Mouse (Mus musculus) adrenal gland (tissue): Measurements from ENCODE around the gene D630039A03Rik.
"Not testable (repeated sequence)": the region's sequence is repeated elsewhere in the genome, so short reads cannot be mapped to it uniquely, and the experiment has no call there.

Experiments used
- intact Hi-C: fragments of 180-260 bp; cut with DNase I; formaldehyde crosslinking; loops from one replicate; pipeline ENCODE4 v1.15.1; 2025

Gene D630039A03Rik

DNA sequence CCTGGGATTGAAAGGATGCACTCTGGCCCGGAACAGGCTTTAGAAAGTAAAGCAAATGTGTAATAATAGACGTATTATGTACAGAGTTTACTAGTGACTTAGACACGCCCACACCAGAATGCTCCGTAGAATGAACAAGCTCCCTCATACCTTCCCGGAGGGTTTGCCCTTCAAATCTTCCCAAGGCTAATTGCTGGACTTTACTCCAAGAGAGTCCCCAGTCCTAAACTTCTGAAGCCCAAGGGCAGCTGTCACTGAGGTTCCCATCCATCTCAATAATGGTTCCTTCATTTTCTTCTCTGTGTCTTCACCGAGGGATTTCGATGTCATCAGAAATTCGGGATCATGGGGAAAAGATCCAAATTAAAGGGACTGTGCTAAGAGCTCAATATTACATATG lies 26.3 kb downstream of the D630039A03Rik start:
- intact Hi-C loops: no loop called here

DNA sequence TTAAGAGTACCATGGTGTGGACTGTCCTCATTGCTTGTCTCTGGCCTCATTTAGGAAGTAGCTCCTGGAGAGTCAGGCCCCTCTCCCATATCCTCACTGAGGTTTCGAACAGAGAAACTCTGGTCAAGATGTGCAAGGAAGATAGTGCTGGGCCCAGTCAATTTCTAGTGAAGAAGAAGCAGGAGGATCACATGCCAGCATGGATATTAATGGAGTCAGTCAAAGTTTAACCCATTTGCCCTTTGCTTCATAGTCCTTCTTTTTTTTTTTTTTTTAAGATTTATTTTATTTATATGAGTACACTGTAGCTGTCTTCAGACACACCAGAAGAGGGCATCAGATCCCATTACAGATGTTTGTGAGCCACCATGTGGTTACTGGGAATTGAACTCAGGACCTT lies 27.1 kb downstream of the D630039A03Rik start:
- intact Hi-C loops: not testable (repeated sequence)

DNA sequence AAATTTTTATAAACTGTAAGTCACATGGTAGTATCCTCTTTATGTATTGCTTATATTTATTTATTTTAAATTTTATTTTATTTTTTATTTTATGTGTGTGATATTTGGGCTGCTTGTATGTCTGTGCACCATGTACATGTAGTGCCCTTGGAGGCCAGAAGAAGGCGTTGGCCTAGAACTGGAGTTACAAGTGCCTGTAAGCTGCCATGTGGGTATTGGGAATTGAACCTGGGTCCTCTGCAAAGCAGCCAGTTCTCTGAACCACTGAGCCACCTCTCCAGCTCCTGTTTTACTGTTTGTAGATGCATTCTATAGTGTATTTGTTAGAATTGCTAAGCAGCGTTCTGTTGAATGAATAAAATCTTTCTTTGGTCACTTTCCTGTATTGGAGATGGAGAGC lies 27.9 kb downstream of the D630039A03Rik start:
- intact Hi-C loops: no loop called here

DNA sequence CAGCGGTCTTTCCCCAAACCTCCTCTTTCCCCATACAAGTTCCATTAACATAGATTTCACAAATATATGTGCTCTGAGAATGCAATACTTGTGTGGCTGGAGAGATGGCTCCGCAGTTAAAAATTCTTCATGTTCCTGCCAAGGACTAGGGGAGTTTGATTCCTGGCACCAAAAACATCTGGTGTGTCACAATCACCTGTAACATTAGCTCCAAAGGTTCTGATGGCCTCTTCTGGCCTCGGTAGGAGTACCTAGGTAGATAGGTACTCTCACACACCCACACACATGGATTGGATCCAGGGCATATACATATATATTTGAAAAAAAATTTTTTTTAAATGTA lies 29.2 kb downstream of the D630039A03Rik start:
- intact Hi-C loops: no loop called here

DNA sequence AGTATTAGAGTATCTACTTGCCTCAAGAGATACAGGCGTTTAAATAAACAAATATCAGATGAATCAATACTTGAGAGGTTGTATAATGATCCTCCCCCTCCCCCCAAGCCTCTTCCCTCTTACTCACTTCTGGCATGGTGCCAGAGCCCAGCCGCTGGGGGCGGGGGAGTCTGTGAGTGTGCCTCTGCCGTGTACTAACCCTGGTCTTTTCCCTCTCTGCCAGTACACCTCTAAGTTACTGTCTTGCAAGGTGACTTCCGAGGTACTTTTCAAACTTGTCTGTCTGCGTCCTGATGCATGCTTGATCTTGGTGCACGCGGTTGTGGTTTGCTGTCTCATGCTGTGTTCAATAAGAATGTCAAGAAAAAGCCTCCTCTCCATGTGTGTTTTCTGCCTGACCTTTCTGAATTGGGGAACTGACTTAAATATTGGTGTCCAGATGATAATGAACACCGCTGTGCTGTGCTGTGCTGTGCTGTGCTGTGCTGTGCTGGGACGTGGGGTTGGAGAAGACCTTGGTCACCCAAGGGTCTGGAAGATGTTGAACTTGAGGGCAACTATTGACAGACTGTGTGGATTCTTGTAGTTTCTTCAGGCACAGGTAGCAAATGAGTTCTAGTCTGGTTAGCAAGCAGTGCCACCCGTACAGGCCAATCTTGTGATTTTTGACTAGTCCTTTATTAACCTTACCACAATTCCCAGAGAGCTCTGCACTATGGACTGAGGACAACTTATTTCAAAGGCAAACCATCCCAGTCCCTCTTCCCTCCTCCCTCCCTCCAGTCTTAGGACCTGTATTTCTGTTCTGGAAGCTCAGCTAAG lies 29.8 kb downstream of the D630039A03Rik start:
- intact Hi-C loops: no loop called here

DNA sequence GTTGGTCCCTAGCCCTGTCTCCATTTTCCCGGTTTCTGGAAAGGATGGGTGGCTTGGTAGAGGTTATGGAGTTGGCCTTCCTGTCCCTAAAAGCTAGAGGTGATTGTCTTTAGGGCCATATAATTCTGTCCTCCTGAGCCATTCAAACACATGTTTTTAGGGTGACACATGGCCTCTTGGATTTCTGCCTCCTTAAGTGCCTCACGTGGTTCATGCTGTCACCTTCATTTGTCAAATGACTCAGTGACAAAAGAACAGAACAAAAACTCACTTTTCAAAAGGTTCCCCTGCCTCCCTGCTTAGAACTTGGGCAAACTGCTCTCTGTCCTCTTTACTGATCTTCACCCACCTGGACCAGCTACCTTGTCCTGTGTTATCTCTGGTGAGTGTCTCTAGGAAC lies 30.9 kb downstream of the D630039A03Rik start:
- intact Hi-C loops: no loop called here

DNA sequence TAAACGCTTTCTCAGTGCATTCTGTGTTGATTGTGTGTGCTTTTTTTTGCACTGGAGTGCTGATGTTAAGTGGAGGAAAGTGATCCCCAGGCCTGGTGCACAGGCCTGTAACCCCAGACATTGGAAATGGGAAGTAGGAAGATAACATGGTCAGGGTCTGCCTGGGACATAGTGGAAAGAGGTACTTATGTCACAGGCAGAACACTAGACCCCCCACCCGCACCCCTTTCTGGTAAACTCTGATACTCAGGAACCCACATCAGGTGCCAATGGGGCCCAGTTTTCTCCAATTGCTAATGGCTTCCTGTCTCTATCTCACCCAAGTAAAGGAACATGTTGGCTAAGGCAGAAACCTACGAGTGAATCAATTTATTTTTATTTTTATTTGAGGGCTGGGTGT lies 31.6 kb downstream of the D630039A03Rik start:
- intact Hi-C loops: loop anchor here (5.0 kb wide), 3 partner anchors 37 to 212 kb away; no protein-coding TSS in a partner anchor

DNA sequence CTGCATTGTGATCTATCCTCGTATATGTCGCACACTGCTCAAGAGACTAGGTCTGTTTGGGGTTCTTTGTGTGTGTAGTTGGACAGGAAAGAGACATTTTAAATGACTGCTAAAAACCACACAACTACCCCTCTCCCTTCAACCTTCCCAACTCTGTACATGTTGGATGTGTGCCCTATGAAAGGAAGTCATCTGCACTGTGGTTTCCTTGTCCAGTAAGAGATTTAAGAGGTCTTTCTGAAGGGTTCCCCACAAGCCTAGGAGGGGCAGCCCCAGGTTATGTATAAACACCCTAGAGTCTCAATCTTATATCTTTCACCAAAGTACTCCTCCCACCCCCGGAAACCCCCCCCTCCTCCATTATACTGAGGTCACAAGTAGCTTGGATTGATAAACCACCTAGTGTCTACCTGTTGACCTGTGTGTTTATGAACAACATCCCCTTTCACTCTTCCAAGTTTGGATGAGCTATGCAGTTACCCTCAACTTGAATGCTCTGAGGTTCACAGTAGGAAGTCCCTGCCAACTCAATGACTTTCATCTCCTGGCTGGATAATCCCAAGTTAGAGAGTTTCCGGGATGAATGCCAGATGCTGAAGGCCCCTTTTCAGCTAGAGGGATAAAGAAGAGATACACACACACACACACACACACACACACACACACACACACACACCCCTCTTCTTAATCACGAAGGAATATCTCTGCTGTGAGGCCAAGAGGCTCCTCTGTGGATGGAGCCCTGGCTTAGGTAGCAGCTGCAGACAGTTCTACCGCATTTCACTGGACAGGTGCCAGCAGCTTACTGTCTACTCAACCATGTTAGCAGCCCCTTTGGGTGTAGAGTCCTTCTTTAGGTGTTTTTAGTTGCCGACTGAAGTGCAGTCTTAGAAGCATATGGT lies 32.3 kb downstream of the D630039A03Rik start:
- intact Hi-C loops: loop anchor here (5.0 kb wide), 3 partner anchors 36 to 211 kb away; no protein-coding TSS in a partner anchor

DNA sequence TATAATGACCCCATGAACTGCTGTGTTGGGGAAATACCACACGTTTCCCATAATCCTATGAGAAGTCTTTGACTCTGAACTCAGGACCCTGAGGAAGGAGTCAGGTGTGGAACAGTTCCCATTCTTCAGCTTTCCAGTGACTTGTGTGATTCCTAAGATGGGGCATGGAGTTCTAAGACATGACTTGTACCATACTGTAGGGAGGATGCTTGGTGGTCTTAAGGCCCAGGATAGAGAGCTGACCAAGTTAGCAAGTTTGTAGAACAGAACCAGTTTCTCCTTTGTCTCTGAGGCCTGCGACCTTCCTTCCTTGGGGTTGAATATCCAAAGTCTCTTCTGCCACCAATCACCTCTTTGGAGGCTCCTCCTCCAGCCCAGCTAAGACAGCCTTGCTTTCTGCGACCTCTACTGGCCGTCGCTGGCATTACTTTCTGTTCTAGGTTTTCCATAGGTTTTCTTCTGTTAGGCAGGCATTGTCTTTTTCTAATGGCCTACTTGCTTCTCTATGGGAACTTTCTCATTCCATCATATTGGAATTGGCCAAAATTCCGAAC lies 36.2 kb downstream of the D630039A03Rik start:
- intact Hi-C loops: loop anchor here (5.0 kb wide), 3 partner anchors 33 to 208 kb away; no protein-coding TSS in a partner anchor

DNA sequence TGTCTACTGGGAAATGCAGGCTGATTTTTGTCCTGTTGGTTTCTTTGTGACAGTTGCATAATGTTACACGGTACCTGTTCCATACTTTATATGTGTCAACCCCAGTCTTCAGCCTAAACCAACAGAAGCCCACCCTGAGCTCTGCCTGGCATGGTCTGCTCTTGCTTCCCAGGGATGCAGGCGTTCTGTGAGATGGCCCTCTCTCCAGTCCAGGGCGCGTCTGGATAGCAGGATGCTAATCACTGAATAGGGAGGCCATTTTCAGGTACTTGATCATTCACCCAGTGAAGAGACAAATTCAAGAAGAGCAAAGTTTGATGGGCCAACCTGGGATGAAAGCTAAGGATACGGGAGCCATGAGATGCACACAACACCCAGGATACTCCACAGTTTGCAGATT lies 37.0 kb downstream of the D630039A03Rik start:
- intact Hi-C loops: no loop called here

DNA sequence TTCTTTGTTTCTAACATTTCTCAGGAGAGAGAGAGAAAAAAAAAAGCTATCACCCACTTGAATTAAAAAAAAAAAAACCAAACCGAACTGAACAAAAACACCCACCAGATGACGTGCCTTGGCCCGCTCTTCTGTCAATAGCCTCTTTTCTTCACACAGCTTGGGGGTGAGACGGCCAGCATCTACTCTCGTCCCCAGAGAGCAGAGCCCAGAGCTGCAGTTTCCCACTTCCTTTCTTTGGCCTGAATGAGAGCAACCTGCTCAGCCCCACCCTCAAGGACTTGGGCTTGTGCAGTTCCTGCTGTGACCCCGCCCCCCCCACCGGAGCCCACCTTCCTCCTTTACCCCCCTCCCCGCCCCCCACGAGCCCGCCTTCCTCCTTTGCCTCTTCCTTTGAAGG lies 48.6 kb downstream of the D630039A03Rik start:
- intact Hi-C loops: no loop called here

DNA sequence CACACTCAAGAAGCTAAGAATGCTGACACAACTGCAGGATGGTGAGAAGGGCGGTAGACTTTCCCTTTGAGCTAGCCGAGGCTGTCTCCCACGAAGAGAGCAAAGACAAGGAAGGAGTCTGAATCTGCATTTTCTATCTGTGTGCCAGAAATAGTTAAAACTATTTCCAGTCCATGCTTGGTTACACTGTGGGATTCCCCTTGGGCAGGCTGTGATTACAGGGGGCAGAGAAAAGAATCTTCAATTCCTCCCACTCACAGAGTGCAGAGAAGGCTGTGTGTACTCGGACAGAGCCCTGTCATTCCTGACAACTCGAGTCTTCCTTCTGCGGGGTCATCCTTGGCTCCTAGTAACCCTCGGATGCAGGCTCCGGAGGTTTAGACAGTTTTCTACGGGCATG lies 49.1 kb downstream of the D630039A03Rik start:
- intact Hi-C loops: no loop called here

DNA sequence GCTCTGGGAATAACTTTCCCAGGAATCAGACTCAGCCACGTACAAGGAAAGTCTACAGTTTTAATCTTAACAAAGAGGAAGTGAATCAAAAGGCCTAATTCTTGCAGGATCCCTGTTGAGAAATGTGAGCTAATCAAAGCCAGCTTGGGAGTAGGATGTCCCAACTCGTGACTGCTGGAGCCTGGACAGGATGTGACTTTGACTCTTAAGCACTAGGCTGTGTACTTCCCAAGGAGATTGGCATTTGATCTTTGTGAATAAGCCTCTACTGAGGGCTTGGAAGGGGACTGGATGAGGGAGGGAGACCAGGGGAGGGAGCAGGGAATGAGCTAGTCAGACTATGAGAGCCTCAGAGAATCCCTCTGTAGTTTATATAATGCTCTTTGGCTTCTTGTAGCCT lies 50.0 kb downstream of the D630039A03Rik start:
- intact Hi-C loops: no loop called here

DNA sequence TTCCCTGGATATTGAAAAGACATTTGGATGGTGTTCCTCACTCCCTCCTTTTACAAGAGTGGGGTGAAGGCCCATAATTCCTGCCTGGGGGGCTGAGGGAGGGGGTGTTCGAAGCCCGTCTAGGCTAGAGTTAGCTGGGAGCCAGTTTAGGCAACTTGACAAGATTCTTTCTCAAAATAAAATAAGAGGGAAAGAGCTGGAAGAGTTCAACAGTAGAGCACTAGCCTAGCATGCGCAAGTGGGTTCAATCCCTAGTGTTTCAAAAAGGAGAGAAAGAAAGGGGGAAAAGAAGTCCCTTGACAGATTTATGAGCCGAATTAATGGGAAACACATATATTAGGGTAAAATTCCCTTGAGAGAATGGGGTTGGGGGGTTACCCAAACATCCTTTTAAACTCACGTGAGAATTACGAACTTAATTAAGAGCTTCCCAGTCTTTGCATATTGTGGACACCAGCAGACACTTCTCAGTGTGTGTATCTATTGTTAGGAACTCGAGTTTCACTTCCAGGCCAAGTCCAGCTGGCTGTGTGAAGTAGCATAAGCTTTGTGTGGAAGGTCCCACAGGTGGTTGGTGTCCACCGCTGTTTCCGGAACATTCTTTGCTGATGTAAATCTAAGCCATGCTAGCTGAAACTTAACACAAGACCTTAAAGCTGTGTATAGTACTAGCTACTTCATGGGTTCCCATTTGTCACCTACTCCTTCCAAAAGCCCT lies 53.7 kb downstream of the D630039A03Rik start:
- intact Hi-C loops: no loop called here

DNA sequence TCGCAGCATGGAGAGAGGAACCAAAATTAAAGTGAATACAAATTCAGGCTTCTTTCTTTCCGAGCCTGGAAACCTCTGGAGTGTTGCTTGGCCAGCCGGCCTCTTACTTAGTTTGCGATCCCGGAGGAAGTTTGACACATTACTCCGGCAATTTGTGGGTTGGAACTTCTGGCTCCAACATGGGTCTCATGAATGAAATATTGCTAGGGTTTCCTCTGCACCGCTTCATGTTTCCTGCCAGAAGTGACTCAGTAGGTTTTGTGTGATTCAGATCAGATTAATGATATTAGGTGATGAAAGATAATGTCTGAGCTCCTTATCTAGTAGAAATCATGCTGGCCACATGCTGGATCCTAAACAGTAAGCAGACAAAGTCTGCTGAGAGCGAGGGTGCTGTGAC lies 54.2 kb downstream of the D630039A03Rik start:
- intact Hi-C loops: no loop called here

DNA sequence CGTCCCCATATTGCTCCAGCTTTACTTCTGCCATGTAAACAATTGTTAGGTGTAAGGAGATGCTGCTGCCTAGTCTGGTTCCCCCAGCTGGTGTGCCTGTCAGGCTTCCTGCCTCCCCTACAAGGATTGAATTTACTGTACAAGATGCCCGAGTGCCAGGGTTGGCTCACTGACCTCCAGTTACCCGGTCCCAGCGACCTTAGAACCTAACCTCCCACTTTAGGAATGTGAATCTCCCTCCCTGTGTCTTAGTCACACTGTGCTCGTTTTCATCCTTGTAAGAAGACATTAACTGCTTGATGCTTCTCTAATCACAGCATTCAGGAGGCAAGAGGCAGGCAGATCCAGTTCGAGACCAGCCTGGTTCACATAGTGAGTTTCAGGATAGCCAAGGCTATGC lies 54.9 kb downstream of the D630039A03Rik start:
- intact Hi-C loops: no loop called here

DNA sequence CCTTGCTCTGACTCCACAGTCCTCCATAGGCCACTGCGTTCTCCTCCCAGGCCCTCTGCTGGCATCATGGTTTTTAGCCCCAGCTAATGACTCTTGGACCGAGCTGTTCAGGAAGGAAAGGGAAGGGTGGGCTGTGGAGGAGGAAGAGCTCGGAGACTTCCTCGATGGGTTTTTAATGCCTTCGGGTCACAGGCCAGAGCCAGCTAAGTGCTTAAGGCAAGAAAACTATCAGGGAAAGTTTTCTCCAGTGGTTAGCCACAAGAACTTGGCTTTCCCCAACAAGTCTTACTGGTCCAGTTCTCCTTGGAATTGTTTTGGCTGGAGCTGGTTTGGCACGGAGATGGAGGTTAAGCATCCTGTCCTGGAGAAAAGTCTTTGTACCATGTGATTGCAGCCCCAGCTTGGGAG lies 55.9 kb downstream of the D630039A03Rik start:
- intact Hi-C loops: no loop called here
